Mouse (Mus musculus) heart, postnatal 0 days (tissue): ENCODE data around the gene Bcl11b.

ENCODE experiments used
- CTCF ChIP-seq: IDR thresholded peaks from 2 replicates; pipeline ENCODE4 v1.5.1; 2016; ENCODE audit warnings: antibody characterized with exemption, control low read depth, low read depth
- EP300 ChIP-seq: IDR thresholded peaks from 2 replicates; pipeline ENCODE4 v1.6.1; 2016; ENCODE audit warnings: antibody characterized with exemption, low read depth

GRCm38 (mm10) chr12:107928464-107928901 lies 74.9 kb downstream of the Bcl11b start:
- TF ChIP-seq CTCF (no peak), EP300 (no peak)
